Mouse (Mus musculus) heart, postnatal 0 days (tissue): ENCODE measurements around the gene Ezh1. TPM values are rescaled to one million over a fixed set of nuclear protein-coding genes. Genes with fewer than 3 reads are reported as not detected.

ENCODE experiments used
- ATAC-seq: fragments of 200-750 bp; cut with Nextera tagmentation; 2 replicates; pipeline ENCODE4 v1.8.0; 2017; ENCODE audit warnings: low read depth, moderate number of reproducible peaks, moderate library complexity; ENCODE audit not compliant: insufficient read depth
- DNase-seq: peaks from one replicate; pipeline ENCODE4 v3.0.0-alpha.2; 2016; ENCODE audit warnings: low spot score
- H3K27ac ChIP-seq: fragments of 300-500 bp; sonication (generic); 2 replicates; pipeline ENCODE4 v1.5.1; 2014; ENCODE audit warnings: low read depth, mild to moderate bottlenecking
- H3K27me3 ChIP-seq: fragments of 300-500 bp; sonication (generic); 2 replicates; pipeline ENCODE4 v1.6.1; 2014; ENCODE audit warnings: low read length, mixed read lengths; ENCODE audit not compliant: control insufficient read depth, insufficient read depth
- H3K36me3 ChIP-seq: fragments of 300-500 bp; sonication (generic); replicated peaks from 2 replicates; pipeline ENCODE4 v1.6.1; 2014; ENCODE audit warnings: low read length, mixed read lengths; ENCODE audit not compliant: control insufficient read depth, insufficient read depth
- H3K4me1 ChIP-seq: fragments of 300-500 bp; sonication (generic); 2 replicates; pipeline ENCODE4 v1.6.1; 2014; ENCODE audit warnings: antibody characterized with exemption; ENCODE audit not compliant: control insufficient read depth, insufficient read depth
- H3K4me2 ChIP-seq: fragments of 300-500 bp; sonication (generic); 2 replicates; pipeline ENCODE4 v1.6.1; 2014; ENCODE audit warnings: low read depth, mild to moderate bottlenecking, low read length, moderate library complexity
- H3K4me3 ChIP-seq: fragments of 300-500 bp; sonication (generic); 2 replicates; pipeline ENCODE4 v1.5.1; 2014; ENCODE audit warnings: low read depth, low read length
- H3K9ac ChIP-seq: fragments of 300-500 bp; sonication (generic); replicated peaks from 2 replicates; pipeline ENCODE4 v1.6.1; 2014; ENCODE audit warnings: low read depth, low read length, mixed read lengths
- H3K9me3 ChIP-seq: fragments of 300-500 bp; sonication (generic); replicated peaks from 2 replicates; pipeline ENCODE4 v1.6.1; 2016; ENCODE audit warnings: low read length; ENCODE audit not compliant: control insufficient read depth
- CTCF ChIP-seq: IDR thresholded peaks from 2 replicates; pipeline ENCODE4 v1.5.1; 2016; ENCODE audit warnings: antibody characterized with exemption, control low read depth, low read depth
- EP300 ChIP-seq: IDR thresholded peaks from 2 replicates; pipeline ENCODE4 v1.6.1; 2016; ENCODE audit warnings: antibody characterized with exemption, low read depth
- WGBS: fragments of 180-500 bp; shearing (Covaris S2); extraction: QIAGEN DNeasy Blood & Tissue Kit; methylation state at CpG from one replicate; pipeline ENCODE4 v1.1.7; 2014; 5-methylcytosine and 5-hydroxymethylcytosine counted together
- polyA plus RNA-seq: library from polyadenylated mRNA; unstranded; fragments of >200 nt; fragmentation: Nextera tagmentation; extraction: Ambion mirVana; gene quantifications from 2 replicates; pipeline ENCODE4 v1.2.1, GENCODE M21; 2015
- total RNA-seq: library from RNA; depleted of rRNA; stranded (reverse); fragments of >200 nt; gene quantifications from 2 replicates; pipeline ENCODE4 v1.2.3, GENCODE M21; 2014; ENCODE audit warnings: low replicate concordance

Gene Ezh1
- total and polyA plus RNA-seq, 2 experiments from 2014 or later = 12.0 to 12.1 TPM

- under 1% methylated on average over 59 of the region's 63 CpGs for WGBS
- DNase-seq (no peak), ATAC-seq (peak; percentile 64)
- peak within 1 kb of the TSS; percentile 62 for H3K4me3 ChIP-seq
- H3K27me3 ChIP-seq = peaks cover 23% of the 10 kb centered on the region
- H3K9ac ChIP-seq = peak within 1 kb of the TSS; percentile 70
- H3K4me1 ChIP-seq = 0 out of 2 replicates have a peak, but pooled peaks cover 8% of the 10 kb centered on the region
- peak within 1 kb of the TSS; percentile 88 for H3K27ac ChIP-seq
- no peaks in the 10 kb centered on the region for H3K9me3 ChIP-seq
- no peaks in the 10 kb centered on the region for H3K36me3 ChIP-seq
- peak within 1 kb of the TSS; percentile 79 for H3K4me2 ChIP-seq
- 0 out of 2 replicates have a peak, but pooled peaks have one; percentile 17 for TF ChIP-seq EP300
- TF ChIP-seq CTCF = 0 out of 2 replicates have a peak, but pooled peaks have one; percentile 0
Observed at GRCm38 (mm10) chr11:101245855-101246701, 19.8 kb upstream of the Ezh1 start, which contains the start of gene Ramp2. Gene Ramp2 (plus strand): TSS chr11:101246028.

- H3K9ac ChIP-seq = no peak overlapping the region
- no peaks in the 10 kb centered on the region for H3K36me3 ChIP-seq
- ATAC-seq (no peak), DNase-seq (no peak)
- H3K4me2 ChIP-seq = peak overlapping the region; percentile 79
- no peak overlapping the region for H3K4me3 ChIP-seq
- H3K27me3 ChIP-seq = peaks cover 23% of the 10 kb centered on the region
- WGBS = 41% methylated on average over 4 of the region's 4 CpGs
- TF ChIP-seq CTCF (no peak), EP300 (no peak)
- no peaks in the 10 kb centered on the region for H3K9me3 ChIP-seq
- peak overlapping the region; percentile 88 for H3K27ac ChIP-seq
- H3K4me1 ChIP-seq = 0 out of 2 replicates have a peak, but pooled peaks cover 8% of the 10 kb centered on the region
Observed at GRCm38 (mm10) chr11:101245071-101245470, 18.8 kb upstream of the Ezh1 start.

- H3K9ac ChIP-seq = no peak overlapping the region
- H3K27ac ChIP-seq = peak overlapping the region; percentile 81
- no peaks in the 10 kb centered on the region for H3K27me3 ChIP-seq
- H3K36me3 ChIP-seq = no peaks in the 10 kb centered on the region
- no peak for TF ChIP-seq CTCF
- TF ChIP-seq EP300 = no peak
- H3K4me1 ChIP-seq = 0 out of 2 replicates have a peak, but pooled peaks cover 10% of the 10 kb centered on the region
- H3K9me3 ChIP-seq = no peaks in the 10 kb centered on the region
- H3K4me3 ChIP-seq = no peak overlapping the region
- H3K4me2 ChIP-seq = no peak overlapping the region; the same call in 1 of the 2 replicates
- 37% methylated on average over 5 of the region's 5 CpGs for WGBS
- DNase-seq (peak; percentile 40), ATAC-seq (peak; percentile 47)
Observed at GRCm38 (mm10) chr11:101238071-101238647, 11.9 kb upstream of the Ezh1 start.

- Histone ChIP-seq H3K27me3 (no peaks in the 10 kb centered on the region), H3K9ac (no peak overlapping the region), H3K4me1 (0 out of 2 replicates have a peak, but pooled peaks cover 10% of the 10 kb centered on the region), H3K27ac (no peak overlapping the region), H3K36me3 (no peaks in the 10 kb centered on the region), H3K4me2 (no peak overlapping the region), H3K4me3 (no peak overlapping the region), H3K9me3 (no peaks in the 10 kb centered on the region)
- TF ChIP-seq CTCF = no peak
- no peak for TF ChIP-seq EP300
- DNase-seq (no peak), ATAC-seq (no peak)
- WGBS = 83% methylated on average over 5 of the region's 5 CpGs
Observed at GRCm38 (mm10) chr11:101236782-101237181, 10.5 kb upstream of the Ezh1 start.

GRCm38 (mm10) chr11:101235429-101235828 lies 9.2 kb upstream of the Ezh1 start:
- Histone ChIP-seq H3K4me3 (no peak overlapping the region), H3K9ac (no peak overlapping the region), H3K9me3 (no peaks in the 10 kb centered on the region), H3K4me1 (0 out of 2 replicates have a peak, but pooled peaks cover 10% of the 10 kb centered on the region), H3K27ac (no peak overlapping the region), H3K36me3 (no peaks in the 10 kb centered on the region), H3K27me3 (no peaks in the 10 kb centered on the region), H3K4me2 (no peak overlapping the region)
- DNase-seq = no peak
- TF ChIP-seq EP300 (no peak), CTCF (no peak)
- no peak for ATAC-seq
